Mouse (Mus musculus): ENCODE measurements at regions not wholly inside any gene's neighbourhood (a gene's known extent, or its start where the extent isn't known, plus 50 kb on each side); places are given as distances from the start of the nearest gene placed in this dataset.
A peak's percentile ranks its signal among the peaks of the same experiment; 100 is the strongest.
"Not testable (repeated sequence)": the region's sequence is repeated elsewhere in the genome, so short reads cannot be mapped to it uniquely, and the experiment has no call there.

DNA sequence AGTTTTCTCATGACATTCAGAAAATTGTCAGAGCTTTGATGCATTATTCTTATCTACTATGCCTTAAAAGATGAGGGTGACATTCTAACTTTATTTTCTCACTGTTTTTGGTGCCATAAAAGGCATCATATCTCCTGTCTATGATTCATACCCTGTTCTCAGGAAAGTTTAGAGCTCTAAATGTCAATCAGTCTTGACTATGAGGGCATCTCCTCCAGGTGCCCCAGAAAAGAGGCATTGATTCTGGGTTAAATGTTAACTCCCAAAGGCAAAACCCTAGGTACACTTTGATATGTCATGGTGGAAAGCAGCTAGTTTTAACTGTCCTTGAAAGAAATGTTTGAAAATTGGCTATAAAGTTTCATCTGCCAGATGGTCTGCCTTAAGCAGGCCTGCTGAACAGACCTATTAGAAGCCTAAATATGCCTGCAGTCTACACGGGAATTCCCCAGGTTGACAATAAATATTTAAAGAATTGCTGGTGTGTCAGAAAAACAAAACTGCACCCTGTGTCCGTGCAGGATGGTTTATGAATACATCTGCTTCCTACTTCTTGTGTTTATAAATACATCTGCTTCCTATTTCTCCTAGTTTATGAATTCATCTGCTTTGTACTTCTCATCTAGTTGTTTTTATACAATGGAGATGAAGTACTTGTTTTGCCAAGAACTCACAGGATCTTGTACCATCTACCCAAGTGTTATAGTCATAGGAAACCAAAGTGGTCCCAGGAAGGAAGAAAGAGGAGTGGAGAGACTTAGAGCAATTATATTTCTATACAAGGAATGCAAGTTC, 172.3 kb downstream of the Snca start:
- 51% methylated on average over 2 of the region's 2 CpGs for WGBS
- Histone ChIP-seq H3K36me3 (no peaks in the 10 kb centered on the region), H3K9ac (replicated peaks) (no peak overlapping the region), H3K4me1 (no peaks in the 10 kb centered on the region), H3K4me2 (no peak overlapping the region), H3K9me3 (replicated peaks) (no peaks in the 10 kb centered on the region), H3K4me3 (replicated peaks) (no peak overlapping the region), H3K27me3 (replicated peaks) (no peaks in the 10 kb centered on the region), H3K27ac (replicated peaks) (no peak overlapping the region)
- no peak for ATAC-seq (ENCODE audit: low FRiP score)

DNA sequence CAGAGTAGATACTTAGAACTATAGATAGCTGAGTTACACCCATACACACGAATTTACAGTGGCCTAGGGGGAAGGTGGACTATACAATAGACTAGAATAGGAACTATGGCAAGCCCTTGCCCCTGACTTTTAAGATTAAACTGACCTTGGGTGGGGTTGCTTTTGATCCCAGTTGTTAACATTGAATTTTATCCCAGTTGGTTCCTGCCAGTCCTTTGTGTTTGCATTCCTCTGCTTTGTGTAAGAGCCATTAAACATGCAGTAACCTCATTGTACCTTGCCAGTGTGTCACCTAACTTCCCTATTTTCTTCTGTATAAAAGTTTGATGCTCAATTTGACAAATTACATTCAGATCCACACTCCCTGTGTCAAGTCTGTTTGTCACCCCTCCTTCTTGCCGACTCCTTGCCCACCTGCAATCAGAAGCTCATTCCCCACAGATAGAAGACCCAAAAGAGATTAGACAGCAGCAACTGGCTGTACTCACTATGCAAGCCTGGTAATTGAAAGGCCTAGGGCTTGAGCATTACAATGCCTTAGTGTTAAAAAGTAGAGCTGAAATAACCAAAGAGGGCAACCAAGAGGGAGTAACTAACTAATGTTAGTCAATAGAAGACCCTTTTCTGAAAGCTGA, 182.6 kb downstream of the Snca start:
- H3K4me3 ChIP-seq (replicated peaks); ATAC-seq (ENCODE audit: low FRiP score); H3K4me2 ChIP-seq; H3K36me3 ChIP-seq; H3K9ac ChIP-seq (replicated peaks); H3K27ac ChIP-seq (replicated peaks); H3K4me1 ChIP-seq; H3K9me3 ChIP-seq (replicated peaks); H3K27me3 ChIP-seq (replicated peaks): not testable (repeated sequence)
- 50% methylated on average over 2 of the region's 2 CpGs for WGBS

DNA sequence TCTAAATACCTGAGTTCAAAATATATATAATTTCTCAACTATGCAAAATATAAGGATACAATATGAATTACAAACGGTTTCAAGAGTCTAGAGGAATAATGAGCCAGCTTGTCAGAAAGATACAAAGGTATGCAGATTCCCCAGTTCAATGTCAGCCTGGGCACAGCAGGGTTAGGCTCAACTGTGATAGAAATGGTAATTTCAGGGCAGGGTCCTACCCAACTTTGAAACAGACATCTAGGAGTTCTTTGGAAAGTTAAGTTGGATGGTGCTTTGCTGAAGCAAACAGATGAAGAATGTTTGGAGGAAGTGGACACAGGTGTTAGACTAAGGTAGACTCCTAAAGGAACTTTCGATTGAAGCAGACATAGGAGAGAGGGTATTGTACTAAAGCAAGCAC, 187.4 kb downstream of the Snca start:
- no peak for ATAC-seq (ENCODE audit: low FRiP score)
- no peak overlapping the region for H3K27ac ChIP-seq (replicated peaks)
- H3K9me3 ChIP-seq (replicated peaks): no peaks in the 10 kb centered on the region
- no peaks in the 10 kb centered on the region for H3K36me3 ChIP-seq
- no peak overlapping the region for H3K4me3 ChIP-seq (replicated peaks)
- no peaks in the 10 kb centered on the region for H3K27me3 ChIP-seq (replicated peaks)
- H3K4me2 ChIP-seq: no peak overlapping the region
- H3K4me1 ChIP-seq: no peaks in the 10 kb centered on the region
- WGBS: 71% methylated on average over 2 of the region's 2 CpGs
- no peak overlapping the region for H3K9ac ChIP-seq (replicated peaks)

DNA sequence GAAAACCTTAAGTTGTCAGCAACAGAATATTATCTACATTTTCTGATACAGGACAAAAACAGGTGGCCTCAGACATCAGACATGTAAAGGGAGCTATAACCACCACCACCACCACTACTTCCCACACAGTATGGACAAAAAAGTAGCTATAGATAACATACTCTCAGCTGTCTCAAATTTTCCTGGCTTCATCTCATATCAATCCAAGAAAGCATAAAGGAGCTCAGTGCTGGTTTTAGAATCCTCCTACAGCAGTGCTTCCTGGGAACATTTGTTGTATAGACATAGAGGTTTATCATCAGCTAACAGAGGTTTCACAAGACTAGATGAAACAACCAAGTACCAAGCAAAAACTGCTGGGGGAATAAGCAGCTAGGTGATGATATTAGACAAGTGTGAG, 213.3 kb downstream of the Snca start:
- H3K4me3 ChIP-seq (replicated peaks): no peak overlapping the region
- H3K9me3 ChIP-seq (replicated peaks): no peaks in the 10 kb centered on the region
- no peak overlapping the region for H3K9ac ChIP-seq (replicated peaks)
- H3K36me3 ChIP-seq: no peaks in the 10 kb centered on the region
- no peak overlapping the region for H3K4me2 ChIP-seq
- no peak overlapping the region for H3K27ac ChIP-seq (replicated peaks)
- H3K27me3 ChIP-seq (replicated peaks): no peaks in the 10 kb centered on the region
- no peaks in the 10 kb centered on the region for H3K4me1 ChIP-seq
- ATAC-seq (ENCODE audit: low FRiP score): no peak

DNA sequence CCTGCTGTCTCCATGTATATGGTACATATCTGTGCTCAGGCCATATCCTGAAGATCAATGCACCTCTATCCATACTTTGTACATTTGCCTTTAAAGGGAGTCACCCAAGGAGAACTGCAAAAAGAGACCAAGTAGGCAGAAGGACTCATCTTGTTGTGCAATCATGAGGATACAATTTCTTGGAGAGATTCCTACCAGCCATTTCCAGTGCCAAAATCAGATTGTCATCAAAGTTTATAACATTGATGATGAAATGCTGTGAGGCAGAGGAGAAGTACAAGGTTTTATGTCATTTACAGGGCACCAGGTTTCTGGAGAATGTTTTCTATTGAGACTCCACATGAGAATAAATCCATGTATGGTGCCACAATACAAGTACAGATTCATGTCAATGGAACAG, 229.5 kb downstream of the Snca start:
- Histone ChIP-seq H3K27me3 (replicated peaks) (no peaks in the 10 kb centered on the region), H3K4me1 (no peaks in the 10 kb centered on the region), H3K27ac (replicated peaks) (no peak overlapping the region), H3K4me2 (no peak overlapping the region), H3K9me3 (replicated peaks) (no peaks in the 10 kb centered on the region), H3K36me3 (no peaks in the 10 kb centered on the region), H3K9ac (replicated peaks) (no peak overlapping the region), H3K4me3 (replicated peaks) (no peak overlapping the region)
- no peak for ATAC-seq (ENCODE audit: low FRiP score)

DNA sequence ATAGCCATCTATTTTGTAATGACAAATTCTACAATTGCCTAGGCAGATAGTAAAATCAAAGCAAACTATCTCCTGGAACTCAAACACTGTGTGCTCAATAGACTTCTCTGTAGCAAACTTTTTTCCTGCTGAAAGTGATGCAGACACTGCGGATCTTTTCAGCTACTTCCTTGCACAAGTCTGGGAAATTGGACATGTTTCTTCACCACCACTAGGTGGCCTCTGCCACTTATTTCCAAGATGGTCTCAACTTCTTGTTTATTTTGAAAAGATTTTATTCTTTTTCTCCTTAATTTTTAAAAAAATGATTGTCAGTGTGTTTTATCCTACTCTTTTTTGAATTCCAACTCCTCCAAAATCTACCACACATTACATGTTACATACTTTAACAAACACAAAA, 265.4 kb downstream of the Snca start:
- H3K27me3 ChIP-seq (replicated peaks): no peaks in the 10 kb centered on the region
- no peak for ATAC-seq (ENCODE audit: low FRiP score)
- no peaks in the 10 kb centered on the region for H3K4me1 ChIP-seq

DNA sequence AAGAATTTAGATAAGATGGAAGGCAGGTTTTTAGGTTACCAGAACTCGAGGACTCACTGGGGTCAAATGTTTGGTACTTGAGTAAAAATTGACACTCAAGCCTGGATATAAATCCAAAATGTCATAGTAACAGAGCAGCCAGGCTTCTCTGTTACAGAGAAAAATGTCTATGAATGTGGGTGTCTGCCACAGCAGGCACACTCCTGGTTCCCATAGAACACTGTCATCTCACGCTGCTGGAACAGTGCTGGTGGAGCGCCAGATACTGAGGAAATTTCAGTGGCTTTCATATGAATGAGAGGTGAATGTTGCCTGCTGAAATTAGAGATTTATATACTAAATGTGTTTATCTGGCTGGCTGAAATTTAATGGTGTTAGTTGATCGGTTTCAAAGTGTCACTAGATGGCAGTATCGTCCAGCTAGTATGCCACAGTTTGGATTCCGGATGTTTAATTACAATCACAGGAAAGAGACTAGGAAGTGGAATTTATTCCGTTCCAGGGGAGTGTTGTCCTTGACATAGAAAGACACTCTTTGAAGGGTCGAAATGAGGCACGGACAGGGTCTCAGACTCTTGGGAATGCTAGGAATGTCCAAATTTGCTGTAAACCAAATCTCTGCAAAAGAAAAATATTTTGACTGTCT, 273.9 kb downstream of the Snca start:
- Histone ChIP-seq H3K36me3 (no peaks in the 10 kb centered on the region), H3K4me2 (peak overlapping the region; percentile 38; the same call in 1 of the 2 replicates), H3K9ac (replicated peaks) (no peak overlapping the region), H3K4me3 (replicated peaks) (no peak overlapping the region), H3K9me3 (replicated peaks) (peaks cover 5% of the 10 kb centered on the region), H3K27ac (replicated peaks) (no peak overlapping the region), H3K27me3 (replicated peaks) (no peaks in the 10 kb centered on the region), H3K4me1 (no peaks in the 10 kb centered on the region)
- ATAC-seq (ENCODE audit: low FRiP score): no peak; the same call in 1 of the 2 replicates
- WGBS: 45% methylated on average over 9 of the region's 9 CpGs

More for the DNA sequence above, 265.4 kb downstream of the Snca start:
- H3K4me3 ChIP-seq (replicated peaks): no peak overlapping the region
- H3K27ac ChIP-seq (replicated peaks): no peak overlapping the region
- H3K9me3 ChIP-seq (replicated peaks): no peaks in the 10 kb centered on the region
- WGBS: 67% methylated on average over 1 of the region's 1 CpGs
- no peak overlapping the region for H3K4me2 ChIP-seq
- H3K36me3 ChIP-seq: no peaks in the 10 kb centered on the region
- H3K9ac ChIP-seq (replicated peaks): no peak overlapping the region
